Mouse (Mus musculus) thymus, postnatal 14 days (tissue): ENCODE data around the gene Neb.
A peak's percentile ranks its signal among the peaks of the same experiment; 100 is the strongest.

Source experiments
- DNase-seq: peaks from one replicate; pipeline ENCODE4 v3.0.0; 2021

The Neb gene

DNA sequence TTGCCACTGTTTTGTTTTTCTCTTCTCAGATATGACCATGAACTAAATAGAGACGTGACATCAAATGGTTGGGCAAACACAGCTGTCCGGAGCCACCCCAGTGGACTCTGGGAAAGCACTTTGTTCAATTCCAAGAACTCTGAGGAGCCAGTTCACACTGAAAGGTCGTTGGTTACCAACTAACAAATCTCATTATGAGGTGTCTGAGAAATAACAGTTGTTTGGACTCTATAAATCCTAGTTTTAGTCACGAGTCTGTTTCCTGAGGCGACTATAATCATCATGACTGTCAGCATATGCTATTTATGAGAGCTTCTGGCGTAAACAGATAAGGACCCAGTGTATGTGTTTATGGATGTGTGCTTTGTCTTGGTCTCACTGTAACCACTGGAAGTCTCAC, 5.8 kb downstream of the Neb start:
- DNase-seq: no peak

DNA sequence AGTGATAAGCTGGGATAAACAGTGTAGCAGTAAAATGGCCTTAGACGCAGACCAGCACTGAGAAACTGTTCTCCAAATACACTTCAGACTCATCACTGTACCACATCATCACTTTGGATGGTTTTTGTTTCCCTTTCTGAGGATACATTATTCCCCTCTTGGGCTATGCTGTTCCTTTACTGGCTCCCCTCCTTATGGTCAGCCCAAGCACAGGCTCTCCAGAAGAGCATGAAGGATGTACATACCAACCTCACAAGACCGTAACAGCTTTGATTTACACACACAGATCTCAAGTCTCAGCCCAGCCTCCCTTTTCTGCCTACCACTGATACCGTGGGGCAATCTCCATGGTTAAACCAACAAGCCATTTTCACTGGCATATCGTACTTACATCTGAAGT, 6.2 kb downstream of the Neb start:
- DNase-seq: no peak

DNA sequence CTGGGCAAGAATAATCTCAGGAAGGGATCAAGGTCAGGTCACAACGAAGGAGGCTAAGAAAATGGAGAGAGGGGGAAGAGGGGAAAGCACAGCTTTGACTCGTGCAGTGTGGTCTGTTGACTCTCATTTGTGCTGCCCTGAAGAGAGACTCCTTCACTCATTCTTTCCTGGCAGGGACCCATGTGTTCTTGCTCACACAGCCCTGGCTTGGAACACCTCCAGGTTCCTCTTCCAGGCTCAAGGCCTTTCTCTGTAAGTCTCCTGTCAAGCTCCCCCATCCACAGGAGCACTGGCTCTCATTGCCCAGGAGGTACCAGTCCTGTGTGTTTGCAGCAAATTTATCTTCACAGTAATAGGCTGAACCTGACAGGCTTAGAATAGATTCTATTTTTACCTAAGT, 7.2 kb downstream of the Neb start:
- no peak for DNase-seq

DNA sequence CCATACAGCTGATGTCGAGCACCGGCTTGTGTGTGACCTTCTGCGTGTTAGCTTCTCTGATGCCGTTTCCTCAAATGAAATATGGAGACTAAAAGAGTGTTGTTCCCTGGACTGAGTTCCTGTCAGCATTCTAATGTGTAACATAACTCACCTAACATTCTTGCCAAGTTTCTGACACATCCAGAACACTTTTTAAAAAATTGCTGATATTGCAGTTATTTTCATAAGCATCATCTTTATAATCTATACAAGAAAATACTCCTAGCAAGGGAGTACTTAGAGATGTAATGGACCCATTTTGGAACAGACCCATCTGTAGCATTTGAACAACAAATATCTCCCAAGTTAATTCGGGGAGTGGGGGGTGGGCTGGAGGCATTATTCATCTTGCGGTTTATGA, 8.7 kb downstream of the Neb start:
- DNase-seq: no peak

DNA sequence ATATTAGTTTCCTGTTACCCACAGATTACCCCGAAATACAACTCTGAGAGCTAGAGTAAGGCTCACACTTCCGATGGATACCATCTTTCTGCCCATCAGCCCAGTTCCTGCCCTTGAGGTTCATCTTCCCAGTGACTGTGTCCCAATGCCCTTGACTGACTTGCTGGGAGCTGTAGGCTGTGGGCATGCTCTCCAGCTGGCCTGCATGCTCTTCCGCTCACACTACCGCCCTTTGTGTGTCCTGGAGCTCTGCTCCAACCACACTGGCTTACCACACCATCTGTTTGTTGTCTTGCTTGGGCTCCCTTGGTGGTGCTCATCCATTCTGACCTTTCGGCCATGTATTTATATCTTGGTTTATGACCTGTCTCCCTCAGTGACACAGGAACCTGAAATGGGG, 10.6 kb downstream of the Neb start:
- no peak for DNase-seq

DNA sequence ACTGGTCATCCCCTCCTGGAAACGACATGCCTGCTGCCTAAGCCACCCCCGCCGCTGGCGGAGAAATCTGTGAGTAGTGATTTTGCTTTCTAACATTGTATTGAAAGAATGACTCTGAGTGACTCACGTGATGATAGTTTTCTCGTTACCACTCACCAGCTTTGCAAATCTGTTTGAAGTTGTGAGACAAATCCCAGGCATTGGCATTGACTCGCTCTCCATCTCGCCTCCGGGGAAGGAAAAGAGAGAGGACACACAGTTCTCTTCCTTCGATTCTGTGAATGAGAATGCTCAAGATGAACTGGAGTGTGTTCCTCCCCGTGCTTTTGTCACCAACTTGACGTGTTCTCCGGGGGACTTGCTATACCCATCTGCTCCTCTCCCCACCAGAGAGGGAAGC, 11.0 kb downstream of the Neb start:
- no peak for DNase-seq

DNA sequence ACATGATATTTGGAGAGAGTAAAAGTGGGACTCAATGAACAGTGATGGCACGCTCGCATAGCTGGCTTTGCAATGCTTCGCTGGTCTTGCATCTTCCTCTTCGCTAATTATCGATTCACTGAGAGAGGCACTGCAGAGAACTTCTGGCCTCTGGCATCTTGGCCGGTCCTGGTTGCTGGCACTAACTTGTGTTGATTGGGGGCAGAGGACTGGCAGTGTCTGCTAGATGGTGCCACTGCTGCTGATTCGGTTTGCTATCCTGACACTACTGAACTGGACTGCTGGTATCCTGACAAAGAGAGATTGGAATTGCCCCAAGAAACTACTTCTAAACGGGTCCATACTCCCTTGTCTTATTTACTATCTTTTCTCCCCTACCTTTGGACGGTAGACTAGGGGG, 17.2 kb downstream of the Neb start:
- DNase-seq: no peak

DNA sequence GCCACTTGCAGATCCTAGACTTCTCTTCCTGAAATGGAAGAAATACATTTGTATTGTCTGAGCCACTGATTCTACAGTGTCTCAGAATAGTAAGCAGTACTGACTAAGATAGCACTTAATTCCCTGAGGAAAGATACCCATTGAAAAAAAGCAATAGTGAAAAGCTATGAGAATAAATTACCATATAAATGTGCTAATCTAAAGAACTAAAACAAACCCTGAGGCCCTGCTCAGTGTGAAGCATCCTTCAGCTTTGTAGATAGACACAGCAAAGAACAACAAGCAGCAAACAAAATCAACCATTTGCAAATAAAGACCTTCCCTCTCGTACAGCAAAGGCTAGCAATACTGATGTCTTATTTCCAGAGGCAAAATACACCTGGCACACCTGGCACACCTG, 18.6 kb downstream of the Neb start:
- no peak for DNase-seq

DNA sequence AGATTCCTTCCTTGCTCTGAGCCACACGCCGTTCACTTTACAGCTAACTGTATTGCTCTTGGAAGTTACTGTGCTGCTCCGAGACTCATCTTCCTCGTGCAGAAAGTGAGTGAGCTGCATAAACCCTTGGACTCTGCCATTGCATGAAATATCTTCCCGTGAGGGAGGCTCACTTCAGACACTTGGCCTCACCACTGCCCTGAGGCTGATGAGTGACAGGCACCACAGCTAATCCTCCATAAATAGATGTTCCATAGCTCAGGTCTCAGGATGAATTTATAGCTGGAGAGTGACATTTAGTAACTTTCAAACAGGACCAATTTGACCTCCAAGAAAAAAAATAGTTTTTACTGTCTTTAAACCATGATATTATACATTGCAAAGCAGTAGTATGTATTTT, 20.1 kb downstream of the Neb start:
- DNase-seq: no peak

DNA sequence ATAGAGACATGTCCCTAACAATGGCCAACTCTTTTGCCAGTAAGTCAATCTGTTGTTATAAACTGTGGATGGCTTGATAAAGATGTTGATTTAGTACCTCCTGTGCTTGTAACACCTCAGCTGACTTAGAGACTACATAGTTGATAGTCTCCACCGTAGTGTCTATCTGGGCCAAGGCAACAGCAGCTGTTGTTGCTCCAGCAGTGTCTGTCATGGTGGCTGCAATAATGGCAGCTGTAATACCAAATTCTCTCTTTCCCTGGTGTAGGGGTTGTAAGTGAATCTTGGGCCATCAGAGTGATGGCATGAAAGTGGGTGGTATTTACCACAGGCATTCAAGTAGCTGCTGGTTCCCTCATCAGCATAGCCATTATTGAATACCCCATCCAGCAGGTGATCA, 27.2 kb downstream of the Neb start:
- DNase-seq: no peak

DNA sequence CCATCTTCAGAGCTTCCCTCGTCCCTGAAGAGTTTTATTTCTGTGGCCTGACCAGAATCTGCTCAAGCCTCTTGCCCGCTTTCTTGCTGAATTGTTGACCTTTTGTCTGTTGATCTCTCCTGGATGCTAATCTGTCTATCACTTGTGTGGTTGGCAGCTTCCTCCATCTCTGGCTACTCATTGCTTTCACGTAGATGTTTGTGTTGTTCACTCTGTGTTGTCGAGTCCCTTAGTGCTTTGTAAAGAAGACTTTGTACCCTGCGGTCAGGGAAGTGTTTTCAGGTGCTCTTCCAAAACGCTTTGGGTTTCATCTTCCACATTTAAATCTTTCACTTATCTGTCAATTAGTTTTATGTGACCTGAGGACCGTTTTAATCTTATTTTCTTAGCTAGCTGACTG, 37.3 kb downstream of the Neb start:
- DNase-seq: no peak

DNA sequence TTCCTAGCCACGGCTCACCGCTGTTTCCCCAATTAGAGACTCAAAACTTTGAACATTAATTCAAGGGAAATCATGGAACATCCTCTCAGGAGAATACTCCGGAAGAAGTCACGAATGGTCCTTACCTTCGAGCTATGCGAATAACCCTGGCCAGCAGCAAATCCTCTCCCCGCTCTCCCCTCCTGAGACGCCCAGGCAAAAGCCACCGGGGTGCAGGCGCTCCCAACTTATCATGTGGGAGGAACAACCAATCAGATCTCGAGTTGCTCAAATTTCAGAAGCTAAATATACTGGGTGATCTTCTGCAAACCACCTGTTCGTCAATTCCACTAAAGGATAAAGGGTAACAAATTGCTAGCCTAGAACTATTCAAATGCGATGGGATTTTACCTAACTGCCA, 42.7 kb downstream of the Neb start:
- no peak for DNase-seq

DNA sequence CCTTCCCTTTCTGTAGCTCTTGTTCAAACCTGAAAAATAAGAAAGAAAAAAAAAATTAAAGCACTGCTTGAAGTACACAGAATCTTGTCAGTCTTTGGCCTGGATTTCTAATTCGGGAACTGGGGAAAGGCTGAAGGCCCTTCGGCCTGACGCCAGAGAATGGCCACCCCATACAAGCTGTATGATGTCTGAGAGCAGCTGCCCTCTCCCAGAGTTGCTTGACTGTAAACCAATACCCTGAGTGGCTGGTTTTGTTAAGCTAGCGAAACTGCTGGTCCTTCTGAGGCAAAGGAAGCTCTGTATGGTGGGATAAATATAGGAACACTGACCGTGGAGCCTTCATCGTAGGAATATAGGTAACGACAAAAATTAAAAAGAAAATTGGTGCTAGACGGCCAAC, 43.2 kb downstream of the Neb start:
- DNase-seq: no peak

DNA sequence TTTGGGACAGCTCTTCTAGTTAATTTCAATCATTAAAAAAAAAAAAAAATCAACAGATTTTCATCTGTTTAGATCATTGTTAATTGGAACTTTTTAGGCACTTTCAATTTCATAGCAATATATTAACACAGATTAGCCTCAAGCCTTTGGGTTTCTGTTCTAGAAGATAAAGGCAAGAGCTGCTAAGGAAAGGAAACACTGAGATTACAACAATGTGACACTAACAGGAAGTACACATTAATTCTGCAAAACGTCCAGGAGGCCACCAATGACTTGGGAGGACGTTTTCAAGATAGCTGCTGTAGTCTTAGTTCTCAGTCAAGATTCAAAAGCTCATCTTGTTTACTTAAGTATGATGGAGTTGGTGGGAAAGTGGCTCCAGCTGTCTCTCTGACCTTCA, 44.7 kb downstream of the Neb start:
- no peak for DNase-seq

DNA sequence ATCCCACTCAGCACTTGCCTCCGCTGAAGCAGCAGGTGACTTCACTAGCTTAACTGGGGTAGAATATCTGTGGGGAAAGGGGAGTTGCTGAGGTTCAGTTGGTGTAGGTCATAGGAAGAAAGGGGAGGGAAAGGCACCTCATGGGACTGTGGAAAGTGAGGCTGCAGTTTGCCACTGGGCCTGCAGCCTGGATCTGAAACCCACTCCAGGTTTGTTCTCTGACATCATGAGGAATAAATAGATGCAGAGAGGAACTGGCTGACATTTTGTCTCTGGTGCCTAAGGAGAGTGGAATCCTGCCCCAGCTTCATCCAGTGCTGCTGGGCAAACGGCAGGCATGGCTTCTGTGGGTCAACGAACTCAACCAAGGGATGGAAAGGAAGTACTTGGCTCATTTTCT, 46.5 kb downstream of the Neb start:
- no peak for DNase-seq

DNA sequence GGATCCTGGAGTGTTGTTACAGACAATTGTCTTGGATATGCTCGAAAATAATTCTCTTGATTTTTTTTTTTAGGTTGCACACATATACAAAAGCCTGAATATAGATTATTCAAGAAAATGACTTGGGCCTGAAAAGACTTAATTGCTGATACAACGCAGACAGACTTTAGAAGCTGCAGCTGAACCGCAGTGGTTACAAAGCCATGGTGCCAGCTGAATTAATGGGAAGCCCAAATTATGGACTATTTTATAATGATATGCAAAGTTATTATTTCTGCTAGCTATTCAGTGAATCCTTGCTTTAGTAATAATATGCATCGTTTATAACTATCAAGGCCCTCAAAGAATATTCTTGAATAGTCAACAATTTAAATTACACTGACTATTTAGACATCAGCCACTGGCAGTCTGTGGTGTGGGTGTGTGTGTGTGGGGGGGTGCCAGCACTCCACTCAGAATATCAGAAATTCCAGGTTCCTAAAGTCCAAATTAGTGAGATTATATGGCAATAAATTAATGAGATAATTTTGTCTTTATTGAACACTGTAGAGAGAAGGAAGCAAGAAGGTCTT, 50.9 kb downstream of the Neb start:
- no peak for DNase-seq

DNA sequence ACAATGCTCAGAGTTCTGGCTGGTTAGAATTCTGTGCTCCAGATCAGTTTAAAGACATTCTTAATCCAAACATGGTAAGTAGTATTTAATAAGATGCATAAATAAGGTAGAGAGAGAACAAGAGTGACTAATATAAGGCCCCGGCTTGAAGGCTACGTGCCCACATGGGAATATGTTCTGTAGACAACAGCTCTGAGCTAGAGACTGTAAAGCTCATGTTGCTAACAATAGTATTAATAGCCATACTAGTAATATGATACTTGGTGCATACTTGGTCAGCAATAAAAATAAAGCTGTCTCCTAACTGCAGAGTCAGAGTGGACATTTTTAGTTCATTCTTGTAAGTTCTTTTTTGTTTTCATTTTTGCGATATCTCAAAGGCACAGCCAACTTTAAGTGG, 56.4 kb downstream of the Neb start:
- no peak for DNase-seq

DNA sequence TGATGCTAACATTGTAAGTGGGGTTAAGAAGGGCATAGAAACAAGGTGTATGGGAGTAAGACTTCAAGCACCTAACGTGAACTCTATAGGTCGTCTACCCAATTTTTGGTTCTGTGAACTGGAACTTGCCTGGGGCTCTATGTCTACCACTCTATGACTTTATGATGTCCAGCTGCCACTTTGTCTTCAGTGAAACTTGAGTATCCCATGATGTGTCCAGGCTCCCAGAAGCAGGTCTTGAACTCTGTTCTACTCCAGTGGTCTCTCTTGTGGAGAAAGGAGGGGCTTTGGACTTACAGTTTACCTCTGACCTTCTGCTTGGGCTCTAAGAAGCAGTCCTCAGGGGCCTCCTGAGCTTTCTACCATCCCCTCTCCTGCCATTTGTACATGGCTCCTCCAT, 58.1 kb downstream of the Neb start:
- DNase-seq: no peak

DNA sequence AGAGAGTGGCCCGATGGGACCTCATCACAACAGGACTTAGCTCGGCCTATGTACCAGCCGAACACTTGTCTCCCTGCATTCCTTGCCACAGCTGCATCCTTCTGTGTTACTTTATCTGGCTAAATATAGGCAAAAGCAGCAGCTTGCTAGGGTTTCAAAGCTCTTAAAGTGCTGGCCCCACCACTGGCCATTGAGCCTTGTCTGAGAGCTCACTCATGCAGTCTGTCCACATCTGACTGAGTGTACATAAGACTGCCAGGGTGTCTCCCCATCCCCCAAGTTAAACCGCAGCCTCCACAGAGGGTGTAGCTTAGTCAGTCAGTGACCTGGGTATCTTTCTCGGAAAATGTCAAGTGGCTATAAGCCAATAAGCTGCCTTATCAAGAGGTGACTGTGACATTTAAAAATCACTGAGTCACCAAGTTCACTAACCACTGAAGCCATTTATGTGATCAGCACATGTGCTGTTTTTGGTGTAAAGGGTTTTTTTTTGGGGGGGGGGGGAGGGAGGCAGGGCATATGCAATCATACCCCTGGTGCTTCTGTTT, 59.2 kb downstream of the Neb start:
- no peak for DNase-seq

DNA sequence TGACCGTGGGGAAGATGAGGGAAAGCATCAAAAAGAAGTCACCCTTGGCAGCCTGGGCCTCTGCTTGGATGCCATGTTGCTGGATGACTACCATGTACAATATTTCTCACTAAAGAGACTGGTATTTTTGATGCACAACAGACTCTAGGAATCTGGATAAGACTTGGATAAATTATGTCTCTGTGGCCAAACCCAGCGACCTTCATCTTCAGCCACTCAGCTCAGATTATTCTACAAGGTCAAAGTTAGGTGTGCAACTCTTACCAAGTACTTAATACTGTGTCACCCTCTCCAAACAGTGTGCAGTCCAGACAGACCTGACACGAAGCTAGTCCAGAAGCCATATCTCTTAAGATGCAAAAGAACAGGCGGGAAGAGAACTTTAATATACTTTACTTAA, 60.8 kb downstream of the Neb start:
- no peak for DNase-seq

DNA sequence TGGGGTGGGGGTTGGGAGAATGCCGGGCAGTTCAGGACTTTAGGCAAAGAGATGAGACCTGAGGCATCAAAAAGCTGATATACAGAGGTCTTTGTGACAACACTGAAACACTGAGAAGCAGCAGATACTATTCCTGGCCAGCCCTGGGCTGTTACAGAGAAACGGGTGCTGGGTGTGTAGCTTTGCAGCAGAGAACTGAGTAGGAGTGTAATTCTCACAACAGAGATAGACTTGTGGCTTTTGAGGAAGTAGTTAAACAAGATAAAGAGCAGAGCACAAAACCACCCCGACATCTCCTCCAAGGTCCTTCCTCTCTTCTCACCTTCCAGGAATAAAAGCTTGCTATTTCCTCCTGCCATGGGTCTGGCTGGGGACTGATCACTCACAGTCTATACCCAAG, 62.5 kb downstream of the Neb start:
- peak; percentile 11 for DNase-seq

DNA sequence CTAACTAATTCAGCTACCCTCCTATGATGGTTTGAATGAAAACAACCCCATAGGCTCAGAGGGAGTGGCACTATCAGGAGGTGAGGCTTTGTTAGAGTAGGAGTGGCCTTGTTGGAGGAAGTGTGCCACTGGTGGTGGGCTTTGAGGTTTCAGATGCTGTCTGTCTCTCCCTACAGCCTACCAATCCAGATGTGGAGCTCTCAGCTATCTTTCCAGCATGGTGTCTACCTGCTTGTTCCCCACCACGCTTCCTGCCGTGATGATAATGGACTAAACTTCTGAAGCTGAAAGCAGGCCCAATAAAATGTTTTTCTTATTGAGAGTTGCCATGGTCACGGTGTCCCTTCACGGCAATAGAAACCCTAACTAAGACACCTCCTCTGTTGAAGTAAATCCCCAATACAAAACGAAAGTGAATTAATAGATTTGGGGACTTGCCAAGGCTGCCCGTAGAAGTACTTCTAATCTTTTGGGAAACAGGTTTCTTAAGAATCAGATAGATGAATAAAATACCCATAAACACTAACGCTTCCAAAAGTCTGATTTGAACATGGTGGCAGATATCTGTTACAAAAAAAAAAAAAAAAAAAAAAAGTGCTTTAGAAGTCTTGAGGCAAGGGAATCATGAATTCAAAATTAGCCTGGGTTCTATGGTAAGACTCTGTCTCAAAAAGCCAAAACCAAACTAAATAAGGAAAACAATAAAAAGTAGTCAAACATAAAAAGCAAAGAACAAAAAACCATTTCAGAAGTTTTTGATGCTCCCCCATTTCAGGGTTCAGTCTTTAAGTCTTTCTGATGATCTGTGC, 63.1 kb downstream of the Neb start:
- DNase-seq: peak; percentile 16

DNA sequence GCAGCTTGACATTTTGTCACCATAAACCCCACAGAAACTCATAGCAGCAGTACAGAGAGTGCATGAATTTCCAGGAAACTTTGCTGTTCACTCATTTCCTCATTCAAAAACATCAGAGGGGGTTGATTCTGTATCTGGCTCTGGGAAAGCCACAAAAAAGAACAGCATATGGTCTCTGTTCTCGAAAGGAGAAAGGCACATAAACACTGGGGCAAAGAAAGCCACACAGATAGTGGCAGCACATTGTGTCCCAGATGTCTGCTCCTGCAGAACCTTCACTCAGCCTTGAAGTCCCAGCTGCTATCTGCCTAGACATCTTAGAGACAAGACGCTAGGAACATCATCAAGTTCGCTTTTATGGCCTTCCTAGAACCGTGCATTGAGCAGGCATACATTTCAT, 67.5 kb downstream of the Neb start:
- DNase-seq: peak; percentile 15

DNA sequence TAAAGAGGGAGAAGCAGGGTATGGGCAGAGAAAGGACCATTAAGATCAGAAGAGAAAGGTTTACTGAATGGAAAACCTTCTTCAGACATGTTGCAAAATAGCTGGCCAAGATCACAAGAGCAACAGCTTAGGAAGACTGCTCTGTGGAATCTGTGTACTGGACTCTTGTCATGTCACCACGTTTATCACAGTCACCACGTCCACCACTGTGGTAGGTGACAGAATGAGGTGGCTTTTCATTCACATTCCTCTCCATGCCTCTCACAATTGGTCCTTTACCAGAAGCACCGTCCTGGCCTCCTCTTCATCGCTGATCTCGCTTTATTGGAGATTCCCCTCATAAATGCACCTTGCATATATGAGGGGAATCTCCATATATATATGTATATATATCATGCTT, 71.6 kb downstream of the Neb start:
- no peak for DNase-seq

DNA sequence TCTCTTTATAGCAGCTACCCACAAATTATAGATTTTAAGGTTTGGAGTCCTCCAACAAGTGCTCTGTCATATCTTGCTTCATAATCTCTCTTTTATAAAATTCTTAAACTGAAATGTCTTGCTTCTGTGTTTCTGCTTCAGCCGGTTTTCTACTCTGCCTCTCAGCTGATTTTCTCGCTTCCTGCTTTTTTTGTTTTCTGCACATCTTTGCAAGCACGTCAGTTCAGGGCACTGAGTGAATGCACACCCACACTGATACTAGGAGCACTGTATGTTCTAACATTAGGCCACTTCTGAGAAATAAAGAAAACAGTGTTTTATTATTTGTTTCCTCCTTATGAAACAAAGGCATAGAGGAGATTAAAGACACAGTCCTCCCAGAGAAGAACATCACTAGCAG, 73.7 kb downstream of the Neb start:
- DNase-seq: no peak
